Mouse (Mus musculus) ovary, postnatal 36 days (tissue): ENCODE data around the gene C77080.

Experiments used
- DNase-seq: peaks from one replicate; pipeline ENCODE4 v3.0.0; 2022; ENCODE audit warnings: low spot score, mixed read lengths

Gene C77080

GRCm38 (mm10) chr4:129261196-129261595 is at the start of gene C77080:
C77080 (minus strand) TSS chr4:129261404.
- DNase-seq: no peak

DNA sequence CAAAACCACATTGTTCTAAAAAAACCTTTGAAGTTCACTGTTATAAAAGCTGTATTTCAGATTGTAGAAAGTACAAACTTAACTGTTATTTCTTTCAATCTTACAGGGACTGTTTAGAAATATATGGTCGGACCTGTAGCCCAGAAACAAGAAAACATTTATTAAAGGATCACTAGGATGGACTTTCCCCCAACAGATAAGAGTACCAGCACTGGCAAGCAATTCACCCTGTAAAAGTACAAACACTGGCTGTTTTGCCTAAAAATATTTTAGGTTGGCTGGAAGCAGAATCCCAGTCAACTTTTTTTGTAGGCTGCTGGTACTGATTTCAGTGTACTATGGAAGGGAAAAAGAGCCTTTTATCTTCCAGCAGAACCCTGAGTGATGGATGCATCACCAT is 46.7 kb upstream of the C77080 start:
- DNase-seq: no peak

DNA sequence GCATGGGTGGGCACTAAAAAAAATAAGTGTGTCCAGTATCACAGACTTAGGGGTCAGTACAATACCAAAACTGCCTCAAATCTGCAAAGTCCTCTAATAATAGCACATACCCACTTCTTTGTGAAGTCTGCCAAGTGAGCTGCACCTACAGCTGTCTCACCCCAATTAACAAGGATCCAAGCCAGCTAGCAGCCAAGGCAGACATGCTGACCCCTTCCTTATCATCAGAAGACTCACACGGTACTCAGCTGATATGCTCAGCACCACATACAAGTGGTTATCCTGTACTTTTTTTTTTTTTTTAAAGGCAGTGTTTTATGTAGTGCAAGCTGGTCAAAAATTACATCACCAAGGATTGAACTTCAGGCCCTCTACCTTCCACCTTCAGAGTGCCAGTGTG is 43.1 kb upstream of the C77080 start:
- no peak for DNase-seq

- no peak for DNase-seq
Observed at GRCm38 (mm10) chr4:129303816-129304215, 42.6 kb upstream of the C77080 start.

GRCm38 (mm10) chr4:129303401-129303800 is 42.2 kb upstream of the C77080 start:
- no peak for DNase-seq

- DNase-seq: no peak
Observed at GRCm38 (mm10) chr4:129299121-129299520, 37.9 kb upstream of the C77080 start.

GRCm38 (mm10) chr4:129297724-129298123 is 36.5 kb upstream of the C77080 start:
- DNase-seq: no peak

GRCm38 (mm10) chr4:129296066-129296465 is 34.9 kb upstream of the C77080 start:
- DNase-seq: no peak

DNA sequence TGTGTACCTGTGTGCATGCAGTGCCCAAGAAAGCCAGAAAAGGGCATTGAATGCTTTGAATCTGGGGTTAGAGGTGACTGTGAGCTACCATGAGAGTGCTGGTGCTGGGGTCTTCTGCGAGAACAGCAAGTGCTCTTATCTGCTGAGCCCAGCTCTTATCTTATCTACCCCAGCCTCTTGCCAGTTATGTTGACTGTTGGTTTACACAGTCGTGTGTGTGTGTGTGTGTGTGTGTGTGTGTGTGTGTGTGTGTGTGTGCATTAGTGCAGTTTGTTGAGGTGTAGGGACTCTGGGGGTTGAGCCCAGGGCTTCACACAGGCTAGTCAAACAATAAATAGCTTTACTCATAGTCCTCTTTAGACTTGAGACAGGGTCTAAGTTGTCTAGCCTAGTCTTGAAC is 34.0 kb upstream of the C77080 start:
- DNase-seq: no peak

GRCm38 (mm10) chr4:129293702-129294101 is 32.5 kb upstream of the C77080 start:
- DNase-seq: no peak

GRCm38 (mm10) chr4:129292831-129293230 is 31.6 kb upstream of the C77080 start:
- DNase-seq: no peak

GRCm38 (mm10) chr4:129289671-129290070 is 28.5 kb upstream of the C77080 start:
- no peak for DNase-seq

- no peak for DNase-seq
Observed at GRCm38 (mm10) chr4:129288067-129288466, 26.9 kb upstream of the C77080 start.

DNA sequence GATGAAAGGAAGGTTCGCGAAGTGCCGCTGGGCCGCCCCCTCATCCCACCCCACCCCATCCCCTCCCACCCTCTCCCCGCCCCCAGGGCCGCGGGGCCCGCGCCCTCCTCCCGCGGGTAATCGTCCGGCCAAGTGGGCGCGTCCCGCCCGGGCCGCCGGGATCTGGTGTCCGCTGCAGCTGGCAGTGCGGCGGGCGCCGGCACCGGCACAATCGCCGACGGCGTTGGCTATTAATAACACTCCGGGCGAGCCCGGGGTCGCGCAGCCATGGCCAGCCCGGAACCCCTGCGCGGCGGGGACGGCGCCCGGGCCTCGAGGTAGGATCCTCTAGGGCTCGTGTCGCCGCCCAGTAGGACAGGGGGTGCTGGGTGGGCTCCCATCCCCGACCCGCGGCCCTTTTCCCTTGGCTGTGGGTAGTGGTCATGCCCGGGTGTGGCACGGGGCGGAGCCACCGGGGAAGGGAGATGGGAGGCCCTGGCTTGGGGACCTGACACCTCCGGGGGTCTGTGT is 26.3 kb upstream of the C77080 start, which contains the start of gene Sync:
Gene Sync, plus strand, starts transcription at position 146 of the 510 bp plus-strand sequence.
- peak; percentile 47 for DNase-seq

- DNase-seq: no peak
Observed at GRCm38 (mm10) chr4:129286683-129287471, 25.7 kb upstream of the C77080 start.

- DNase-seq: no peak
Observed at GRCm38 (mm10) chr4:129286001-129286682, 24.9 kb upstream of the C77080 start.

- DNase-seq: no peak
Observed at GRCm38 (mm10) chr4:129284685-129285084, 23.5 kb upstream of the C77080 start.

DNA sequence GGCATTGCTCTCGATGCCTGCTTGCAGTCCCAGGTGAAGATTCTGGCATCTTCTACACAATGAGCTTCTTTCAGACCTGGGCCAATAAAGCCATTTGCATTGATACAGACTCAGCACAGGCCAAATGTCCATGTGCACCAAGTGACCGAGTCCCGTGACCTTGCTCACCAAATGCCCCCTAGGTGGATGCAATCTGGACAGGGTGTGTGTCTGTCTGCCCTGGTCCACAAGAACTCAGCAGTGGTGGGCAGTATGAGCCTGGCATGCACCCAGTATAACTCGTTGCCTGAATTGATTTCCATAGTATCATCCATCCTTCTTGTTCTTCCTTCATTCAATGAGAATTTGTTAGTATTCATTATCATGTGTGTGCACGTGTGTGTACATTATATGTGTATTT is 22.0 kb upstream of the C77080 start:
- no peak for DNase-seq

DNA sequence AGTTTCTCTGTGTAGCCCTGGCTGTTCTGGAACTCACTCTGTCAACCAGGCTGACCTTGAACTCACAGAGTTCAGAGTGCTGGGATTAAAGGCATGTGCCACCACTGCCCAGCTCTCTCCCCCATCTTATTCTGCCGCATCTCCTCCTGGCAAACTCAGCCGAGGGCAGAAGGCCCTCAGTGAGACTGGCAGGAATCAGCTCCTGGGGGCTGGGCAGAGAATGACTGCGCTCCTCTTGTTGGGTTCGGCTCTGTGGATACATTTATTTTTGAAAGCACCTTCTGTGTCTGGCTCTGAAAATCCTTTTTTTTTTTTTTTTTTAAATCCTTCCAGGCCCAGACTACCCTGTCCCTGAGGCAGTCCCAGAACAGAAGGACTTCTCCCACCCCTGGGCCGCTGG is 21.6 kb upstream of the C77080 start:
- DNase-seq: no peak

- DNase-seq: peak; percentile 94
Observed at GRCm38 (mm10) chr4:129276453-129276865, 15.3 kb upstream of the C77080 start.

DNA sequence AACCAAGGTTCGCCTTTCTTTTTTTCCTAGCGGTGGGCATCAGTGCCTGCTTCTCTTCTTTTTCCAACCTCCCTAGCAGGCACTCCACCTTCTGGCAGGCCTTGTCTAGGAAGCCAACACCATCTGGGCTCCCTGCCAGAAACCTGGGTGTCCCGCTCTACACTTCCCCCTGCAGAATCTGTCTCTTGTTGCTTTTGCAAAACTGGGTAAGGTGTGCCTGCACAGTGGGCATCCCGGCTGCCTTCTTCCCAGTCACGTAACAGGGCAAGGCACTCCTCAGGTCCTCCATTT is 11.5 kb upstream of the C77080 start:
- DNase-seq: peak; percentile 72

DNA sequence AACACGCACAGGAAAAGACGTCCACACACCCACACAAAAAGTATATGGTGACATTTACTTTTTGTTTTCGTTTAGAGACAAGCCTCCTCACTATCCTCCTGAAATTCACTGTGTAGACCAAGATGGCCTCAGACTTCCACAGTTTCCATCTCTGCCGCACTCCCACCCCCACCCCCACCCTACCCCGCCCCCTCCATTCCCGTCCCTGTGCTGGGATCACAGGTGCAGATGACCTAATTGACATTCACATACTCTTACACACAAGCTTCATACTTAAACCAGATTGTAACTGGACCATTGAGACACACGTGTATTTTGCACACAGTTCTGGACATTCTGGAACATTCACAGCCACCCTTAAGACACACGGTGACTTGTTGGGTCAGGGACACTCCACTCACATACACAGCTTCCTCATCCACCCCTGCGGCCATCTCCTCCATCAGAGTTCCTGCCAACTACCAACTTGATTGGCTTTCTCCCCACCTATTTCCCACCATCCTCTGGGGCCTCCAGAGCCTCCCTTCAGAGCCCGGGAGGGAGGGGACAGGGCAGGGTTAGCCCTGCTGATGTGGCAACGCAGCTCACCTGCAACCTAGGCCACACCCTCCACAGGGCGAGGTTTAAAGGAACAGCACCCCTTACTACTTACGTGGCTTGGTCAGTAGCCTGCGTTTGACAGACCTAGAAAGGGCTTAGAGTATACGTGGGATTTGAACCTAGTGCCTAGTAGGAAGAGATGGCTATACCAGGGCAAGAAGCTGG is 11.0 kb upstream of the C77080 start:
- peak; percentile 42 for DNase-seq

DNA sequence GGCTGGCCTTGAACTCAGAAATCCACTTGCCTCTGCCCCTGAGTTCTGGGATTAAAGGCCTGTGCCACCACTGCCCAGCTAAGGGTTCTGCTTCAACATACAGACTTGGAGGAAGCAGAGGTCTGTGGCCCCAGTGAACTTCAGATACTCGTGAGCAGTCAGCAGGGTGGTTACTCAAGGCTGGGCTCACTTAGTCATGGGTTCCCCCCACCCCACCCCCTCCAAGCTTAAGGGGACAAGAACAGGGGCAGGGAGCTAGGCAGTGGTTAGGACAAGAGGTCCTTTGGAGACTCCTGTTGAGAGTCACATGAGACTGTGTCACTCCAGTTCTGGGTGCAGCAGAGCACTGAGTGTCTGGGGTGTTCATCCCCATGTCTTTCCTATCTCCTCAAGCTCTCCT is 7.5 kb upstream of the C77080 start:
- DNase-seq: no peak
